Mouse (Mus musculus): ENCODE results near the gene Rpl7a. TPM values are rescaled to one million over a fixed set of nuclear protein-coding genes. Genes with fewer than 3 reads are reported as not detected.

Rpl7a gene
- total and polyA plus RNA-seq, 3 experiments: 1,142 to 3,395 (median 3,077) TPM

DNA sequence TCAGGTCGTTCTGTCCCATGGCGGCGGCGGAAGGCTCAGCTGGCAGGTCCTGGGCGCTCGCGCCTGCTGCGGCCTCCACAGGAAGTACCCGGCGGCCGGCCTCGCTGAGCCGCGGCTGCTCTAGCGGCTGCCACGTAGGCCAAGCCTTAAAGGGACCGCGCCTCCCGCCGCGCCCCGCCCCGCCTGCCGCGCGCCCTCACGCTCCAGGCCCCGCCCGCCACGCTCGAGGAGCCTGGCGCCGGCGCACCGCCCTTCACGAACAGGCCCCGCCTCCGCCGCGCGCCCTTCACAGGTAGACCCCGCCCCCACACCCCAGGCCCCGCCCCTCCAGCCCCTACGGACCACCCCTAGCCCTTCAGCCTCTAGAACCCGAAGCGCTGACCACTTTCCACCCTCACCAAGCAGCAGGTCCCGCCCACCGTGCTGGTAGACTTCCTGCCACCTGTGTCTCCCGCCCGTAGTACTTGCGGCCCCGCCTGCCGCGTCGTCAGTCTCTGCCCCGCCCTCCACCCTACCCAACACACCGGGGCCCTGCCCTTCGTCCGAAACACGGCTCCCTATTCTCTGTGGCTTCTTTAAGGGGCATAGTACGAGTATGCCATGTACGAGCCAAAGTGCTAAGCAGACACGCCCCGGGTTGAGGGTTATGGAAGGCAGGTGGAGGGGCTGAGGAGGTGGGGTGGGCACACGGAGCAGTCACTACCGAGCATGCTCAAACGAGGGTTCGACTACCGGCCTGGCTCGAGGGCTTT lies 22.9 kb downstream of the Rpl7a start, which contains the start of the genes Surf4 and Stkld1:
Surf4 (minus strand) TSS at position 625 of the 752 bp plus-strand sequence.
Stkld1 (plus strand) TSS at position 744 of the 752 bp plus-strand sequence.
- no peak for TF ChIP-seq RAD21 (IDR thresholded peaks at IDR 0.05; ENCODE audit: low read depth, low read length)
- no peak for TF ChIP-seq GABPA (IDR thresholded peaks at IDR 0.05; ENCODE audit: insufficient replicate concordance, low read depth, low read length)
- TF ChIP-seq EP300 (IDR thresholded peaks at IDR 0.05; ENCODE audit: low read length): no peak
- peak; percentile 94 for TF ChIP-seq ZMIZ1 (IDR thresholded peaks at IDR 0.05; ENCODE audit: low read depth, low read length)
- TF ChIP-seq MAX (IDR thresholded peaks at IDR 0.05; ENCODE audit: low read length): no peak
- peak; percentile 67; the same call in 1 of the 2 replicates for TF ChIP-seq POLR2AphosphoS2 (IDR thresholded peaks at IDR 0.05; ENCODE audit: low read depth, low read length)
- TF ChIP-seq MEF2A (IDR thresholded peaks at IDR 0.05; ENCODE audit: borderline replicate concordance, low read depth, low read length): peak; percentile 40; the same call in 1 of the 2 replicates
- TF ChIP-seq JUND (conservative IDR thresholded peaks at IDR 0.05; ENCODE audit: low read depth, low read length): no peak
- peak; percentile 62 for TF ChIP-seq HCFC1 (IDR thresholded peaks at IDR 0.05; ENCODE audit: low read depth, low read length)
- no peak for TF ChIP-seq JUN (IDR thresholded peaks at IDR 0.05; ENCODE audit: insufficient read depth, low read depth, low read length)
- no peak for TF ChIP-seq CHD1 (IDR thresholded peaks at IDR 0.05; ENCODE audit: low read depth, low read length)
- no peak for TF ChIP-seq TBP (conservative IDR thresholded peaks at IDR 0.05; ENCODE audit: low read depth, low read length)
- peak; percentile 88 for TF ChIP-seq POLR2A (IDR thresholded peaks at IDR 0.05; ENCODE audit: low read depth, low read length)
- no peak for TF ChIP-seq ETS1 (conservative IDR thresholded peaks at IDR 0.05; ENCODE audit: low read depth, low read length)
- TF ChIP-seq ZNF384 (IDR thresholded peaks at IDR 0.05; ENCODE audit: low read depth, low read length): no peak
- TF ChIP-seq CTCF (conservative IDR thresholded peaks at IDR 0.05 in 1 of 2, IDR thresholded peaks at IDR 0.05 in 1 of 2; ENCODE audit: low read depth in 2 of 2, low read length in 2 of 2): no peak
- no peak for TF ChIP-seq RCOR1 (conservative IDR thresholded peaks at IDR 0.05; ENCODE audit: low read depth, low read length)
- no peak for TF ChIP-seq MYC (IDR thresholded peaks at IDR 0.05; ENCODE audit: low read depth, low read length)
- no peak for TF ChIP-seq MAFK (IDR thresholded peaks at IDR 0.05; ENCODE audit: insufficient replicate concordance, low read length)
- no peak for TF ChIP-seq CHD2 (IDR thresholded peaks at IDR 0.05; ENCODE audit: low read length)
- TF ChIP-seq ZC3H11A (IDR thresholded peaks at IDR 0.05; ENCODE audit: low read depth, low read length): no peak
- TF ChIP-seq KAT2A (IDR thresholded peaks at IDR 0.05; ENCODE audit: insufficient replicate concordance, low read length): 0 out of 2 replicates have a peak, but pooled peaks have one; percentile 42
- TF ChIP-seq IRF4 (IDR thresholded peaks at IDR 0.05; ENCODE audit: low read depth, low read length): no peak
- peak; percentile 83 for TF ChIP-seq MAZ (IDR thresholded peaks at IDR 0.05; ENCODE audit: low read depth, low read length)
- TF ChIP-seq NRF1 (IDR thresholded peaks at IDR 0.05; ENCODE audit: low read depth, low read length): peak; percentile 77
- peak; percentile 66 for TF ChIP-seq ELF1 (IDR thresholded peaks at IDR 0.05; ENCODE audit: low read depth, low read length)
- TF ChIP-seq E2F4 (IDR thresholded peaks at IDR 0.05; ENCODE audit: insufficient replicate concordance, low read depth, low read length): no peak
- TF ChIP-seq USF2 (conservative IDR thresholded peaks at IDR 0.05; ENCODE audit: low read depth, low read length): no peak
- TF ChIP-seq SIN3A (IDR thresholded peaks at IDR 0.05; ENCODE audit: low read length): peak; percentile 32; the same call in 1 of the 2 replicates
- no peak for TF ChIP-seq USF1 (IDR thresholded peaks at IDR 0.05; ENCODE audit: low read depth, low read length)
- TF ChIP-seq NELFE (IDR thresholded peaks at IDR 0.05; ENCODE audit: low read depth, low read length): peak; percentile 91
- no peak for TF ChIP-seq PAX5 (IDR thresholded peaks at IDR 0.05; ENCODE audit: low read length)
- TF ChIP-seq BHLHE40 (IDR thresholded peaks at IDR 0.05; ENCODE audit: low read depth, low read length): no peak
- 0 out of 2 replicates have a peak, but pooled peaks have one; percentile 59 for TF ChIP-seq UBTF (IDR thresholded peaks at IDR 0.05; ENCODE audit: low read depth, low read length)
- no peak for TF ChIP-seq MXI1 (IDR thresholded peaks at IDR 0.05; ENCODE audit: low read depth, low read length)
- peak; percentile 73 for TF ChIP-seq TCF12 (IDR thresholded peaks at IDR 0.05; ENCODE audit: low read depth, low read length)
- no peak for TF ChIP-seq ZKSCAN1 (IDR thresholded peaks at IDR 0.05; ENCODE audit: borderline replicate concordance, low read depth, low read length)
- no peak for TF ChIP-seq SMC3 (IDR thresholded peaks at IDR 0.05; ENCODE audit: low read depth, low read length)
- peaks cover 45% of the 10 kb centered on the region for H3K79me2 ChIP-seq (replicated peaks; ENCODE audit: control insufficient read depth, extremely low read depth, insufficient read depth, poor library complexity, severe bottlenecking)
- H3K27ac ChIP-seq (ENCODE audit: insufficient read depth, low read depth): peak within 1 kb of the TSS; percentile 61
- peak within 1 kb of the TSS; percentile 96 for H3K9ac ChIP-seq (ENCODE audit: insufficient read depth, low read depth)
- peaks cover 16 to 32% of the 10 kb centered on the region in 2 experiments for H3K36me3 ChIP-seq (replicated peaks in 1 of 2; ENCODE audit: control insufficient read depth in 1 of 2, insufficient read depth in 1 of 2, low read length in 1 of 2)
- peak within 1 kb of the TSS; percentile 89 for H3K4me2 ChIP-seq (ENCODE audit: insufficient read depth, low read depth, poor library complexity, severe bottlenecking)
- H3K9me3 ChIP-seq (replicated peaks; ENCODE audit: low read length): no peaks in the 10 kb centered on the region
- DNase-seq (ENCODE audit: extremely low read depth): peak; percentile 97
- peak within 1 kb of the TSS; percentile 83 to 94 (median 94) for H3K4me3 ChIP-seq (replicated peaks in 1 of 3; ENCODE audit: low read depth in 2 of 3, low read length in 2 of 3, poor library complexity in 1 of 3)
- H3K4me1 ChIP-seq (ENCODE audit: control insufficient read depth in 1 of 2, insufficient read depth in 2 of 2): peaks cover 25 to 69% of the 10 kb centered on the region in 2 experiments
- no peaks in the 10 kb centered on the region for H3K27me3 ChIP-seq (replicated peaks)
- dilution Hi-C loops (cut with MboI; ENCODE audit: extremely low pct_ligation_motif_present, extremely low pct_unique_long_range_greater_than_20kb, low sequenced_read_pairs) (no loop called here), in situ Hi-C loops (cut with MboI; ENCODE audit: low pct_ligation_motif_present, low pct_unique_long_range_greater_than_20kb, low sequenced_read_pairs) (no loop called here)
